Mouse (Mus musculus) midbrain, embryonic 12.5 days (tissue): ENCODE data around the gene Got1. TPM values are rescaled to one million over a fixed set of nuclear protein-coding genes. Genes with fewer than 3 reads are reported as not detected.
"Not testable (repeated sequence)": the region's sequence is repeated elsewhere in the genome, so short reads cannot be mapped to it uniquely, and the experiment has no call there.

Source experiments
- ATAC-seq: fragments of 200-750 bp; cut with Nextera tagmentation; 2 replicates; pipeline ENCODE4 v1.8.0; 2017; ENCODE audit warnings: low read depth, moderate TSS enrichment, moderate library complexity; ENCODE audit not compliant: low FRiP score
- H3K27ac ChIP-seq: fragments of 300-500 bp; sonication (generic); replicated peaks from 2 replicates; pipeline ENCODE4 v1.5.1; 2016; ENCODE audit warnings: mild to moderate bottlenecking
- H3K27me3 ChIP-seq: fragments of 300-500 bp; sonication (generic); 2 replicates; pipeline ENCODE4 v1.6.1; 2016; ENCODE audit warnings: mild to moderate bottlenecking
- H3K36me3 ChIP-seq: fragments of 300-500 bp; sonication (generic); 2 replicates; pipeline ENCODE4 v1.6.1; 2016
- H3K4me1 ChIP-seq: fragments of 300-500 bp; sonication (generic); 2 replicates; pipeline ENCODE4 v1.6.1; 2016
- H3K4me2 ChIP-seq: fragments of 300-500 bp; sonication (generic); replicated peaks from 2 replicates; pipeline ENCODE4 v1.6.1; 2016; ENCODE audit warnings: mild to moderate bottlenecking, moderate library complexity
- H3K4me3 ChIP-seq: fragments of 300-500 bp; sonication (generic); 2 replicates; pipeline ENCODE4 v1.5.1; 2016; ENCODE audit warnings: mild to moderate bottlenecking
- H3K9ac ChIP-seq: fragments of 300-500 bp; sonication (generic); replicated peaks from 2 replicates; pipeline ENCODE4 v1.6.1; 2016; ENCODE audit warnings: mild to moderate bottlenecking, moderate library complexity
- H3K9me3 ChIP-seq: fragments of 300-500 bp; sonication (generic); 2 replicates; pipeline ENCODE4 v1.6.1; 2016; ENCODE audit warnings: mild to moderate bottlenecking
- WGBS: fragments of 180-500 bp; shearing (Covaris S2); methylation state at CpG from one replicate; pipeline ENCODE4 v1.1.7; 2016; 5-methylcytosine and 5-hydroxymethylcytosine counted together
- polyA plus RNA-seq: library from polyadenylated mRNA; unstranded; fragments of >200 nt; fragmentation: Nextera tagmentation; extraction: Ambion mirVana; gene quantifications from 2 replicates; pipeline ENCODE4 v1.2.1, GENCODE M21; 2016

Gene Got1
- polyA plus RNA-seq, 1 experiment from 2014 or later: 55.1 TPM

DNA sequence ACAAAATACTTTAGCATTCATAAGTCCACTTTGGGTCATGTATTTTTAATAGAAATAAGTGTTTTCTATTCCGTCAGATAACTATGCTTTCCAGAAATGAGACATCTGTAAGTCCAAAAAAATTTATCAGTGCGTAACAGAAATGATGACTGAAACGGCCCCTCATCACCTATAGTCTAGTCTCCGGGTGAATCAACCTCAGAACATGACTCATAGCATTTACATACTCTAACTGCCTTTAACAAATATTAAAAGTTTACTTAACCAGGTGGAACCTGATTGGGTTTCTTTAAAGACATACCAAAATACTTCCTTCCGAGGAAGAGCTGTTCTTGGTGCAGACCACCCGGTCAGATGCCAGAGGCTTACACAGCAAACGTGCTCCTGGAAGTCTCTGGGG, 6.1 kb downstream of the Got1 start:
- H3K9ac ChIP-seq: no peak overlapping the region

DNA sequence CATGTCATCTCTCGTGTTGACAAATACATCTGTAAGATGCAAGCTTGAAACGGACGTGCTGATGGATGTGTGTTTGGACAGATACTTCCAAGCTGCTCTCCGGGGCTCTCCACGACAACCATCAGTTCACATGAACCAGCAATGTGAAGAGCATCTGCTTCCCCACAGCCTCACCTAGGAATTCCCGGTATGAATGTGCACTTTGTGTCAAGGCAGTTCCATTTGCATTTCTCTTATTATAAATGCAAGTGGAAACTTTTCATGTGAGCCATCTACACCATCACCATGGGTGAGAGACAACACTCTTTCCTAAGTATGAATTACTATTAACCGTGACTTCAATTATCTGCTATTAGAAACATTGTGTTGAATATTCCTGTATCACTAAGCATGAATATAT, 6.6 kb downstream of the Got1 start:
- H3K9me3 ChIP-seq: no peaks in the 10 kb centered on the region
- H3K9ac ChIP-seq: no peak overlapping the region
- H3K4me3 ChIP-seq: no peak overlapping the region
- H3K27ac ChIP-seq: no peak overlapping the region
- no peaks in the 10 kb centered on the region for H3K27me3 ChIP-seq
- peaks cover 13% of the 10 kb centered on the region for H3K36me3 ChIP-seq
- WGBS: 89% methylated on average over 7 of the region's 7 CpGs
- H3K4me2 ChIP-seq: no peak overlapping the region
- no peak for ATAC-seq
- H3K4me1 ChIP-seq: peaks cover 29% of the 10 kb centered on the region

More for the DNA sequence above, 6.1 kb downstream of the Got1 start:
- 89% methylated on average over 7 of the region's 7 CpGs for WGBS
- no peak overlapping the region for H3K4me3 ChIP-seq
- no peak overlapping the region for H3K4me2 ChIP-seq
- H3K27ac ChIP-seq: no peak overlapping the region
- no peaks in the 10 kb centered on the region for H3K27me3 ChIP-seq
- ATAC-seq: no peak
- peaks cover 13% of the 10 kb centered on the region for H3K36me3 ChIP-seq
- H3K9me3 ChIP-seq: no peaks in the 10 kb centered on the region
- peaks cover 30% of the 10 kb centered on the region for H3K4me1 ChIP-seq

DNA sequence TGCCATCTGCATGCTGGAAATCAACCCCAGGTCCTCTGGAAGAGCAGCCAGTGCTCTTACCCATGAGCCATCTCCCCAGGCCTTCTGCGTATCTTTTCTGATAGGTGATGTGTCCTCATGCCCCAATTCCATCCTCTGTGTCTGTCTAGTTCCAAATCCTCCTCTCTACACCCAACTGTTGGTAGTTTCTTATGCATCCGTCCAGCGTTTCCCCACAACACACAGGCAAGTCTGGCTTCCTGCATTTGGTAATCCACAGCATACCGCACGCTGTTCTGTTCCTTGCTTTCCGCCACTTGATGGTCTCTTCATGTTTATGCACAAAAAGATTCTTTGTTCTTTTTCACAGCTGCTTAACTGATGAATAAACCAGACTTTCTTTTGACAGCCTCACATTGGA, 7.1 kb downstream of the Got1 start:
- Histone ChIP-seq H3K36me3 (peaks cover 17% of the 10 kb centered on the region), H3K4me1 (peaks cover 25% of the 10 kb centered on the region), H3K4me3 (no peak overlapping the region), H3K27me3 (no peaks in the 10 kb centered on the region), H3K9me3 (no peaks in the 10 kb centered on the region), H3K4me2 (no peak overlapping the region), H3K9ac (no peak overlapping the region), H3K27ac (no peak overlapping the region)
- ATAC-seq: no peak
- WGBS: 83% methylated on average over 6 of the region's 6 CpGs

- H3K27ac ChIP-seq: no peak overlapping the region
- no peak overlapping the region for H3K4me3 ChIP-seq
- peaks cover 21% of the 10 kb centered on the region for H3K36me3 ChIP-seq
- peaks cover 18% of the 10 kb centered on the region for H3K4me1 ChIP-seq
- 89% methylated on average over 14 of the region's 14 CpGs for WGBS
- no peak overlapping the region for H3K4me2 ChIP-seq
- ATAC-seq: no peak
- H3K9ac ChIP-seq: no peak overlapping the region
- H3K9me3 ChIP-seq: no peaks in the 10 kb centered on the region
- H3K27me3 ChIP-seq: no peaks in the 10 kb centered on the region
These were observed 7.9 kb downstream of the Got1 start for GRCm38 (mm10) chr19:43516397-43517035.

DNA sequence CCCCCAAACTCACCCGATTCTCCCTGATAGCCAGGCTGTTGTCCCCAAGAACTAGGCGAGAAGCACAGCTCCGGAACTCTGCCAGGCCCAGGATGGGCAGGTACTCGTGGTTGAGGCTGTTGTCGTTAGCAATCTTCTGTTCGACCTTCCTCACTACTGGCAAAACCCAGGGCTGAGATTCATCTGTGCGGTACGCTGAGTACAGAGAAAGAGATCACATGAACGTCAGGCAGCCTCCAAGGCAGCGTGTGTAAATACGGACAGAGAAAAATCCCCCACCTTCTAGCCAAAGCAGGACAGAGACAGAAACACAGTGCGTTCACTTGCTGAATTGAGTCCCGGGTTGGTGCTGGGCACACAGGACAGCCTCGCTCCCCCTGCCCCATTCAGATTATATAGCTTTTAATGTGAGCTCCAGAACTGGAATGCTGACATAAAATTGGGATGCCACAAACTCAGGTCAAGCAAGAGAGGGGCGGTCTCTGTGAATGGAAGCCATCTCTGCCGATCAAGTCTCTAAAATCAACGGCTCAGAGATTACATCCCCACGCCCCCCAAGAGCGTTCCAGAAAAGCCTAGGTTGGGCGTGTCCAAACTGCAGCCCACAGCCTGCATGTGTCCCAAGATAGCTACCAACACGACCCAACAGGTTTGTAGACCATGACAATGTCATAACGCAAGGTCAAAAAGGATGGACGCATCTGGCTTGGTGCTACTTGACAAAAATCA, 8.6 kb downstream of the Got1 start:
- H3K4me3 ChIP-seq: no peak overlapping the region
- ATAC-seq: no peak
- no peaks in the 10 kb centered on the region for H3K27me3 ChIP-seq
- H3K27ac ChIP-seq: no peak overlapping the region
- no peaks in the 10 kb centered on the region for H3K9me3 ChIP-seq
- no peak overlapping the region for H3K9ac ChIP-seq
- H3K36me3 ChIP-seq: peaks cover 28% of the 10 kb centered on the region
- 95% methylated on average over 23 of the region's 23 CpGs for WGBS
- H3K4me2 ChIP-seq: no peak overlapping the region
- H3K4me1 ChIP-seq: peaks cover 11% of the 10 kb centered on the region

GRCm38 (mm10) chr19:43513874-43514273, 10.5 kb downstream of the Got1 start:
- Histone ChIP-seq H3K9me3 (no peaks in the 10 kb centered on the region), H3K4me3 (no peak overlapping the region), H3K4me1 (peaks cover 6% of the 10 kb centered on the region; the same call in 1 of the 2 replicates), H3K9ac (no peak overlapping the region), H3K36me3 (peaks cover 39% of the 10 kb centered on the region), H3K27ac (no peak overlapping the region), H3K27me3 (no peaks in the 10 kb centered on the region), H3K4me2 (no peak overlapping the region)
- WGBS: 92% methylated on average over 8 of the region's 8 CpGs
- no peak for ATAC-seq

GRCm38 (mm10) chr19:43511621-43512620, 12.5 kb downstream of the Got1 start:
- H3K4me1 ChIP-seq: no peaks in the 10 kb centered on the region
- no peak for ATAC-seq
- H3K9me3 ChIP-seq: no peaks in the 10 kb centered on the region
- H3K36me3 ChIP-seq: peaks cover 46% of the 10 kb centered on the region
- 86% methylated on average over 22 of the region's 22 CpGs for WGBS
- H3K27ac ChIP-seq: no peak overlapping the region
- no peak overlapping the region for H3K4me2 ChIP-seq
- H3K9ac ChIP-seq: no peak overlapping the region
- no peaks in the 10 kb centered on the region for H3K27me3 ChIP-seq
- no peak overlapping the region for H3K4me3 ChIP-seq

- Histone ChIP-seq H3K27me3 (no peaks in the 10 kb centered on the region), H3K4me3 (no peak overlapping the region), H3K4me1 (no peaks in the 10 kb centered on the region), H3K9ac (no peak overlapping the region), H3K36me3 (peaks cover 53% of the 10 kb centered on the region), H3K4me2 (no peak overlapping the region), H3K27ac (no peak overlapping the region), H3K9me3 (no peaks in the 10 kb centered on the region)
- no peak for ATAC-seq
- 94% methylated on average over 14 of the region's 14 CpGs for WGBS
These were observed 13.8 kb downstream of the Got1 start for GRCm38 (mm10) chr19:43510436-43511220.

- Histone ChIP-seq H3K36me3 (peaks cover 61% of the 10 kb centered on the region), H3K4me3 (no peak overlapping the region), H3K4me2 (no peak overlapping the region), H3K9ac (no peak overlapping the region), H3K27ac (no peak overlapping the region), H3K4me1 (no peaks in the 10 kb centered on the region), H3K9me3 (no peaks in the 10 kb centered on the region), H3K27me3 (no peaks in the 10 kb centered on the region)
- ATAC-seq: no peak
- 92% methylated on average over 12 of the region's 12 CpGs for WGBS
These were observed 19.0 kb downstream of the Got1 start for GRCm38 (mm10) chr19:43505441-43505840.

DNA sequence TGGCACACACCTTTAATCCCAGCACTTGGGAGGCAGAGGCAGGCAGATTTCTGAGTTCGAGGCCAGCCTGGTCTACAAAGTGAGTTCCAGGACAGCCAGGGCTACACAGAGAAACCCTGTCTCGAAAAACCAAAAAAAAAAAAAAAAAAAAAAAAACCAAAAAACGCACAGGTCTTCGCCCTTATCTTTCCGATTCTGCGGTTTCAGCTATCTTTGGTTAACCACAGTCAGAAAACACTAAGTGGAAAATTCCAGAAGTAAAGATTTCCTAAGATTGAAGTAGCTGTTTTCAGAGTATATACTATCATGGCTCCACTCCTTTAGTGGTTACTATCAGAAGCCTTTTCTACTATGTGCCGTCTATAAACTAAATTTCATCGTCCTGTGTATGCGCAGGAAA, 20.8 kb downstream of the Got1 start:
- 95% methylated on average over 8 of the region's 9 CpGs for WGBS
- H3K36me3 ChIP-seq: peaks cover 69% of the 10 kb centered on the region

DNA sequence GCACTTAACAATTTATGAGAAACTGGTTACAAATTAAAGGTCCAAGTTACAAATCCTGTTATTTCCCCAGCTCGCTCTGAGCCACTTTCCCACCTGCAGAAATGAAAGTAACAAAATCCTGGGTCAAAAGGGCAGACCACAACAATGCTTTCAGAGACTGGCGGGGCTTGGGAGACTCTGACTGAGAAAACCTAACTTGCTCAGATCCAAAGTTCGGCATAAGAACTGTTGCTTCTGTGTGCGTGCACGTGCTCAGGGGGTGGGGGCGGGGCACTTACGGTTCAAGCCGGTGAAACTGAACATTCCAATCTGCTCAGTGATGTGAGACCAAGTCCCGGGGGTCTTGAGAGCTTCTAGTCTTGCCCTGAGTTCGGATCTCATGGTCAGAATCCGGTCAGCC, 21.8 kb downstream of the Got1 start:
- Histone ChIP-seq H3K4me2 (no peak overlapping the region), H3K4me1 (no peaks in the 10 kb centered on the region), H3K9me3 (no peaks in the 10 kb centered on the region), H3K9ac (no peak overlapping the region), H3K36me3 (peaks cover 71% of the 10 kb centered on the region), H3K27ac (no peak overlapping the region), H3K4me3 (no peak overlapping the region), H3K27me3 (no peaks in the 10 kb centered on the region)
- WGBS: 82% methylated on average over 11 of the region's 11 CpGs
- no peak for ATAC-seq

More for the DNA sequence above, 20.8 kb downstream of the Got1 start:
- not testable (repeated sequence) for H3K4me3 ChIP-seq, H3K4me2 ChIP-seq, H3K27ac ChIP-seq, ATAC-seq, H3K4me1 ChIP-seq, H3K27me3 ChIP-seq, H3K9me3 ChIP-seq, H3K9ac ChIP-seq
